Mouse (Mus musculus) right cerebral cortex, postnatal 14 days (tissue): ENCODE results near the gene Itpr1.

ENCODE experiments used
- DNase-seq: peaks from one replicate; pipeline ENCODE4 v3.0.0; 2022

The Itpr1 gene

GRCm38 (mm10) chr6:108523956-108524616, 311.2 kb downstream of the Itpr1 start:
- DNase-seq, result no peak

DNA sequence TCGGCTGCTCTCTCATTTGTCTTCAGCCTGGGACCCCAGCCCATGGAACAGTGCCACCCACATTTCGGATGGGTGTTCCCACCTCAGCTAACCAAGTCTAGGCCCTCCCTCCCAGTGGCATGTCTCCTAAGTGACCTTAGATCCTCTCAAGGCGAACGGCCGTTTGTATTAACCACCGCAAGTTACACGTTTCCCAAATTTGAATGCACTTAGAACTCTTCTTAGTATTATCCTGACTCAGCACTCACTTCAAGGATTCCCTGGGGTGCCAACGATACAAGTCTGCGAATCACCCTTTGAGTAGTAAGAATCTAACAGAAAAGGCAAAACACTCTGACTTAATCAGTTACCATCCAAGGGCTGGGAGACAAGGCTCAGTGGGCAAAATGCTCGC, 311.7 kb downstream of the Itpr1 start:
- DNase-seq, result no peak

DNA sequence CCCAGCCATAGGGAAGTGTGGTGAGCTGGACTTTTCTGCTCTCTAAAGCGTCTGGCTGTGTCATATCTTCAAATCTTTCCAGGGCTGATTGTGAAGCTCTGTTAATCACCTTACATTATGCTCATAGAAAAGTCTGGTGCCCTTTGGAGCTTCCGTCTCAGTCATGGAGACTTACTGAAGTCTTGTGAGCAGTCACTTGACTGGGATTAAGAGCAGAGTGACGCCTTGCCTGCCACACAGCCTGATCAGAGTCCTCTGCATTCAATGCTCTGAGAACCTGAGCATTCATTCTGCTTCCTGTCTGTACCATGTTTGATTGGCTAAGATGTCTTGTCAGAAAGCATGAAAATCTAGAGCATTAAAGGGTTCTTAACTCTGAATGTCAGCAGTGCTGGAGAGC, 314.7 kb downstream of the Itpr1 start:
- DNase-seq, result no peak

- DNase-seq, result no peak
These were observed 315.1 kb downstream of the Itpr1 start for GRCm38 (mm10) chr6:108527993-108528392.

GRCm38 (mm10) chr6:108529150-108529549, 316.3 kb downstream of the Itpr1 start:
- no peak for DNase-seq

DNA sequence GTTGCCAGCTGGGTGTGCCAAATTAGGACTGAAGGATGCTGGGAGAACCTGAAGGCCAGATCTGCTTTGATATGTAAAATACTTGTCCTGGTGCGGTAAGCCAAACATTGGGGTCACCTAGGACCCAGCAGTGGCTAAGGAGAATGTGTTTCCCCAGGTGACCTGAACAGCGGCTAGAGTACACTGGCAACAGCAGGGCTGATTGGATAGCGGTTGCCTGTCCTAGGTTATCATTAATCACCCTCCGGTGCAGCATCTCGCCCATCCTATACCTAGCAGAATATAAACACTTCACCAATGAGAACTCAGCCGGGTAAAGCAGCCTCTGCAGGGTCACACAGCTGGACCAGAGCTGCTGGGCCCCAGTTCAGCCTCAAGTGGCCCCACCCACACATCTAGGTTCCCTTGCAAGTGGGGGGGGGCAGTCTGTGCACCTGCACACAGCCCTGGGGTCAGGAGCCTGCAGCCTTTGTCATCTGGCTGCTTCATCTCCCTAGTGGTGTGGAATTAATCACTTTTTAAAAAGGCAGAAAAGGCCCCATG, 318.0 kb downstream of the Itpr1 start:
- no peak for DNase-seq

GRCm38 (mm10) chr6:108531324-108532311, 318.7 kb downstream of the Itpr1 start:
- no peak for DNase-seq

GRCm38 (mm10) chr6:108532486-108533179, 319.7 kb downstream of the Itpr1 start:
- DNase-seq, result no peak

DNA sequence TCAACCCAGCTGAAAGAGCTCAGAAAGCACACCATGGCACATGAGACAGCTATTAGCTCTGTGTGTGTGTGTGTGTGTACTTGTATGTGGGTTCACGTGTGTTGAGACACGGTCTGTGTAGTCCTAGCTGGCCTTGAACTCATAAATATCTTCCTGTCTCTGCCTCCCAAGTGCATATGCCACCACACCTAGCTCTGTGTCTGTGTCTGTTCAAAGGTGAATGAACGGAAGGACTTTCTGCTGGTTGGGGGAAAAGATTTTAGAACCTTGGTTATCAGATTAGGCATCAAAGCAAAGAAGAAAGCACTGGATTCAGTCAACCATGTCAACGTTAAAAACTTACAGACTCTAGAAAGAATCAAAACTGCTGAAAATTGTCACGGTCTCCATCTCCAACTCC, 321.2 kb downstream of the Itpr1 start:
- DNase-seq, result no peak

DNA sequence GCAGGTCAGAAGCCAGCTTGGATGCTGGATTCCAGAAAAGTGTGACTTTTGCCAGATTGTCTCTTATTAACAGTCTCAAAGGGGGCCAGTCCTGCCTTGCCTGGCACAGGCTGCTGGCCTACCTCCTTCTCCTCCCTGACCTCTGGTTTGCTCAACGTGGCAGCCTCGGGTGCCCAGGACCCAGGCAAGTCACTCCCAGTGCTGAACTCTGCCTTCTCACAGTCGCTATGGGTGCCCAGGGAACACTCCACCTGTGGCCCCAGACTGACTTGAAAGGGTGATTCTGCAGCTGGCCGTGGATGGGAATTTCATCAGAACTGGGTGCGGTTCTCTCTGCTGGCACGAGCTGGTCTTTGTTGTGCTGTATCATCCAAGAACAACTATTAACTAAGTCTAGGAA, 321.7 kb downstream of the Itpr1 start:
- DNase-seq, result no peak

DNA sequence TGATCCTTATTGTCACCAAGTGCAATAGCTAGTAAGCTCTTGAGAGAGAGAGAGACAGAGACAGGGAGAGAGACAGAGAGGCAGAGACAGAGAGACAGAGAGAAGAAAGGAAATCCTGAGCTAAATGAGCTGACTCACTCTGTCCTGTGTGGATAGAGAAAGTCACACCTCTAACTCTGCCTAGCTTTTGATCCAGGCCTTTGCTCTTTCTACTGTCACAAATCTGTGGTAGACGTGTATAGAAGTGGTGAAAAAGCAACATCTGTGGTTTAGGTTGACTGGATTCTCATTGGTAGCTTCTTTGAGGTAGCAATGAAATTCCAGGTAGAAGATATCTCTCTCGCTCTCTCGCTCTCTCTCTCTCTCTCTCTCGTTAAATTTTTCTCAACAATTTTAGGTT, 322.4 kb downstream of the Itpr1 start:
- no peak for DNase-seq

DNA sequence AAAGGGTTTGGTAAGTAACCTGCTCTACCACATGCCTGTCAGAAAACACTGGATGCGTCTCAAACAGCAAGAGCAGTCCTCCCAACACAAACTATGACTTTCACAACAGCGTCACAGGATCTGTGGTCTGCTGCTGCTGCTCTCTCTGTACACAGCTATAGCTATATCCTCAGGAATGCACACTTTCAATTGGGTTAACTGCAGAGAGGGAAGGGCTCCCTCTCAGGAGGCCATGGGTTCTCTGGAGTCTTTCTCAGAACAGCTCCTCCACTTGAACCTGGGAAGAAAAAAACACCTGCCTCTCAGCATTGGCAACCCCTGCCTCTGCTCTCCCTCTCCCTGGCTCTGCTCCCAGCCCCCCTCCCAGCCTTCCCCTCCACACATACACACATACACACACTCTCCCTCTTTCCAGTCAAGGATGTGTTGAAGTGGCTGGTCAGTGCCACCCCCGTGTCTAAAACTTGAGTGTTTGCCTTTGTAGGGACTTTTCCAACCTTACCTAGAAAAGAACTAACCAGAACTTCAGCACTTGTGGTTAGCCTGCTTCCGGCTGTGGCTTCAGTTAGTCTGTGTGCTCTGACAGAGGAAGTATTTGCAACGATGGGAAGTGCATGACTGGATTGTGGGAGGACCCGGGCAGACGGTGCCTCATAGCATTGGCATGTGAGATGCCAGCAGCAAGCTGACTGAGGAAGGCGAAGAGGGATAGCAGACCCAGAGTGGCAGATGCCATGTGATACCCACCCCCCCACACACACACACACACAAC, 323.8 kb downstream of the Itpr1 start:
- no peak for DNase-seq

GRCm38 (mm10) chr6:108538406-108538805, 325.5 kb downstream of the Itpr1 start:
- DNase-seq, result no peak

DNA sequence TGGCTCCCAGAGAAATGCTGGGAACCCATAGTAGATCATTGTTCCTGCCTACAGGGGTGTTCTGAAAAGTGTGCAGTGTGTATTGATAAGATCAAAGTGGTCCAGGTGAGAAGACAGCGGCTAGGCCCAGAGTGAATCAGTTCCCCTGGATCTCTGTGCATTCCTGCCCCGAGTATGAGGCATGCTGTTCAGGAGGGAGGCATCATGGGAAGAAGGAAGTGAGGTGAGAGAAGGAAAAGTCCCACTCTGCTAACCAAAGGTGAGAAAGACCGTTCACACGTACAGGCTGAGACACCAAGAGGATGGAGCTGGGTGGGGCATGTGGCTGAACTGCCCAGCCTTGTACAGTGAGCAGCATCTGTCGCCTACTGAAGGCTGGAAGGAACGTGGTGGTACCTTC, 327.5 kb downstream of the Itpr1 start:
- DNase-seq, result no peak

- no peak for DNase-seq
These were observed 332.0 kb downstream of the Itpr1 start for GRCm38 (mm10) chr6:108544917-108545316.

DNA sequence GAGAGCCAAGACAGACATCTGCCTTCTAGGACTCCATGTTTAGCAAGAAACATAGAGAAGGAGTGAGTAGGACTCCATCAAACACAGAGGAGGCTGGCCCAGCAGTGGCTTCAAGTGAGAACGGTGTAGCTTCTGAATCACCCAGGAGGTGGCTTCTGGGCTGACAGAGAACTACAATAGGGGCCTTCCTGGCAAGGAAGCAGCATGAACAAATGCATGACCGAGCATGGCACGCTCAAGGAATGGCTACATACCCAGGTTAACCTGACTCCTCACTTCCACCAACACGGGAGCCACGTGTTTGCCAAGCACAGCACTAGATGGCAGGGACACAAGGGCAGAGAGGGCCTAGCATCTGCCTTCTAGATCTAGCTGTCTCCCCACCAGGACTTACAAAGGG, 332.6 kb downstream of the Itpr1 start:
- no peak for DNase-seq

DNA sequence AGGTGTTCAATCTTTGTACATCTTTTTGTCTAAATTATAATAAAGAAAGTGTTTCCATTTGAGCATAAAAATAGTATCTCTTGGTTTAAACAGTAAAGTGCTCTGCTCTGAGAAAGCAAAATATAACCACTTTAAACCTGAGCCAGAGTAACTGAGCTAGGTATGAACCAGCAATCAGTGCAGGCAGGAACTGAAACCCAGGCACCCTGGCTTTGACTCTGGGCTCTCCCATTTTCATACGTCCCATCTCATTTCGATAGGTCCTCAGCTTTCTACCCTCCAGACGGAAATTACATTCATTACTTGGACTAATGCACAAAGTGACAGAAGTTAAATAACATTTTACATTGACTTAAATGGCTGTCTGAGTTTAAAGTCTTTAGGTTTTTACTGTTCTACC, 335.5 kb downstream of the Itpr1 start:
- DNase-seq, result no peak

DNA sequence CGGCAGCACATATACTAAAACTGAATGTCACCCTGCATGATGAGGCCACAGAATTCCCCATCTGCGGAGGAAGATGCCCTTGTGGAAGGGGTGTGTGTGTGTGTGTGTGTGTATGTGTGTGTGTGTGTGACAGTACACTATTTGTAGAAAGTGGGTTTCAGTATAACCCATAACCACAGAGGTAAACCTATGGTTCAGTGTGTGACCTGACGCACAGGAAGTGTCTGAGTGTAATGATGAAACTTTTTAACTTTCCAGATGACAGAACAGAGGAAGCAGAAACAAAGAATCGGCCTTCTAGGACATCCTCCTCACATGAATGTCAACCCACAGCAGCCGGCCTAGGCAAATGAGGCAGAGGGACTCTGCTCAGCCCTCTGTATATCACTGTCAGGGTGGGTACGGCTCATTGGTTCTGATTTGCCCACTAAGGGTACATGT, 336.6 kb downstream of the Itpr1 start:
- DNase-seq, result no peak

DNA sequence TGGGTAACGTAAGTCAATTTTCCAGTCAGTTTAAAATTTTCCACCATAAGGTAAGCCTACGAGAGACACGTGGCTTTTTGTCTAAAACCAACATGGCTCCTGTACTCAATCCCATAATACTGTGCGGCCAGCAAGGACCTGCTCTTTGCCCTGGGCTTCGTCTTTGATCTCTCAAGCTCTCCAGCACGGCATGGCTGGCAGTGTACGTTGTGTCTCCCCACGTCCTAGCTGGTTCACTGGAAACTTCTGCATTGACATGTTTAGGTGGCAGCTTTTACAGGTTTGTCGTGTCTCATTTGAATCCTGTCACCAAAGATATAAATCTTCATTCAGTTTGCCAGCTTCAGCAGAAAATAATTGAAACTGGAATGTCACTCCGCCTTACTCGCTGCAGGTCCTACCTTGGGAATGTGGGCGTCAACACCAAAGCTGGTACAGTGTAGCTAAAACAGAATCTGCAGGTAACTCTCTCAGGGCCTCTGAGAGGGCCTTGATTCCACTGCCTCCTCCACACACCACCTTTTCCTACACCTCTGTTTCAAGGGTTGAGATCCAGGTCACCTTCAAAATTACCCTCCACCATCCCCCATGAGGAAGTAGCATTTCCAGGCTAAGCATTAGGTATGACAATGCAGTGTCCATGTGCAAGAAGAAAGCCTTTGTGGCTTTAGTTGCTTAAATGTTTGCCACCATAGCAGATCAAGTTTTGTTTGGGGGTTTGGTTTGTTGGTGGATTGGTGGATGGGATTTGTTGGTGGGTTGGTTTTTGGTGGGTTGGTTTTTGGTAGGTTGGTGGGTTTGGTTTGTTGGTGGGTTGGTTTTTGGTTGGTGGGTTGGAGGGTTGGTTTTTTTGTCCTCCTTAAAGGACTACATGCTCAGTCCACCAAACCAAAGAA, 339.1 kb downstream of the Itpr1 start:
- DNase-seq, result no peak

DNA sequence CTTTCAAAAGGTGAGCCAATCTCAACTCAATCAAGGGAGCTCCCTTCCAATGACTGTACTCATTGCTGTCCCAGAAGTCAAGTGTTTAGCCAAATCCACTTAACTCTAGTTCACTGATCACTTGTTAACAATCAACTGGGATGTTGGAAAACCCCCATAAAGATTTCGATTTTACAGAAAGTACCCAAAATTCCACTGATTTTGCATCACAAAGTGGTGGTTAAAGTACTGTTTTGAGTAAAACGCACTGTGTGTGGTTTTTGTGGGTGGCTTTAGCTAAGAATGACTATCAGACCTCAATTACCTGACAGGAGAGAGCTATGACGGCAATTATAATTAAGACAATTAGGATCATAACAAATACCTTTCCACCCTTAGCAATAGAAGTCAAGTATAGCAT, 340.1 kb downstream of the Itpr1 start:
- DNase-seq, result no peak

- DNase-seq, result no peak
These were observed 340.6 kb downstream of the Itpr1 start for GRCm38 (mm10) chr6:108553536-108553935.
